Mouse (Mus musculus) liver, embryonic 14.5 days (tissue): Measurements from ENCODE around the gene Usb1.

ENCODE experiments used
- CTCF ChIP-seq: IDR thresholded peaks from 2 replicates; pipeline ENCODE4 v1.5.1; 2016; ENCODE audit warnings: antibody characterized with exemption, low read depth, control low read depth
- EP300 ChIP-seq: IDR thresholded peaks from 2 replicates; pipeline ENCODE4 v1.6.1; 2016; ENCODE audit warnings: antibody characterized with exemption, low read depth

DNA sequence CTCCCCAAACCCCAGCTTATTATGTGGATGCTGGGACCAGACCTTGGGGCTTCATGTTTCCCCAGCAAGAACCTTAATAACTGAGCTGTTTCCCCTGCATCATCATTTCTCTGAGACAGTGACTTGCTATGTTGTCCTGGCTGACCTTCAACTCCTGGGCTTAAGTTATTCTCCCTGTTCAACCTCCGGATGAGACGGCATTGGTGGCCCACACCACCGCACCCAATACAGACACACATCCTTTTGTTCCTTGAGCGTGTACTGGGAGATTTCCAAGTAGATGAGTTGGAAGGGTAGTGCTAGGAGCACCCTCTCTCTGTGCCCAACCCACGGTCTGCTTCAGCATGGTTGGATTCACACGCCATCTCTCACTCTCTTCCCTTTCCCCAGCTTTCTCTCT is 18.2 kb upstream of the Usb1 start:
- no peak for TF ChIP-seq CTCF
- TF ChIP-seq EP300: no peak
